Mouse (Mus musculus): ENCODE data around the gene Cyp2b23.
"Not testable (repeated sequence)": the region's sequence is repeated elsewhere in the genome, so short reads cannot be mapped to it uniquely, and the experiment has no call there.

Cyp2b23 gene

DNA sequence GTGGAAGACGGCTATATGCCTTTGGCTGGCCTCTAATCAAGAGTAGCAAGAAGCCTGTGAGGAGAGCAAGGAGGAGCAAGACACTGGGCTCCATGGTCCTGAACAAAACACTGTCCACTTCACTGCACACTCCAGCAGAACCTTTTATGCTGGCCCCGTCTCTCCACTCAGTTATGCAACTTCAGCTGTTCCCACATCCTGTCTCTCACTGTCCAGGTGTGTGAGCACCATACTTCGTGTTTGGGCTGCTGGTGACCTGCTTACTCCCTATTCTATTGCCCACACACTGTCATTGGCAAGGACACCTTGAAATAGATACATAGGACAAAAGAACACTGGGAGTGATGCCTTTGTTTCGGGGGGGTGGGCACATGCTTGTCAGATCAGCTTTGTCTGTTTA lies at the start of gene Cyp2b23:
Gene Cyp2b23, minus strand, starts transcription at position 101 of the 400 bp plus-strand sequence.
- no peak for DNase-seq

GRCm38 (mm10) chr7:26711061-26711460 lies 24.8 kb upstream of the Cyp2b23 start:
- DNase-seq = no peak

- no peak for DNase-seq
Observed at GRCm38 (mm10) chr7:26707061-26707460, 20.8 kb upstream of the Cyp2b23 start.

GRCm38 (mm10) chr7:26706191-26706590 lies 20.0 kb upstream of the Cyp2b23 start:
- not testable (repeated sequence) for DNase-seq

DNA sequence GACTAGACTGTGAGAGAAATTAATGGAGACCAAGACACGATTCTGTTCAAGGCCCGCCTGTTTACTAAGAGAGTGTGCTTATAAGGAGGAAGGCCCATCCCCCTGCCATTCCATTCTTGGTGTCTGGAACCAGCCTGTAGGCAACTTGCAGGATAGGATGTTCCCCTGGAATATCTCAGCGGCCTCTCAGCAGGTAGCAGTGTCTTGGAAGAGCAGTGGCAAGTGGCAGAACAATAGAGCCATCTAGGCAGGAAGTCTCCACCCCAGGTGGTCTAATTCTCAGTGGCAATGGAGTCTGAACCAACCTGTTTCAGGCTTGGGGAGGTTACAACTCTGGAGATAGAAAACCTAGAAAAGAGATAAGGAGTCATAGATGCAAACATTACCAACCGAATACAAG lies 13.9 kb upstream of the Cyp2b23 start:
- DNase-seq = no peak

- DNase-seq = no peak
Observed at GRCm38 (mm10) chr7:26685713-26686112, 524 bp downstream of the Cyp2b23 start.

- not testable (repeated sequence) for DNase-seq
Observed at GRCm38 (mm10) chr7:26667466-26667865, 18.8 kb downstream of the Cyp2b23 start.

DNA sequence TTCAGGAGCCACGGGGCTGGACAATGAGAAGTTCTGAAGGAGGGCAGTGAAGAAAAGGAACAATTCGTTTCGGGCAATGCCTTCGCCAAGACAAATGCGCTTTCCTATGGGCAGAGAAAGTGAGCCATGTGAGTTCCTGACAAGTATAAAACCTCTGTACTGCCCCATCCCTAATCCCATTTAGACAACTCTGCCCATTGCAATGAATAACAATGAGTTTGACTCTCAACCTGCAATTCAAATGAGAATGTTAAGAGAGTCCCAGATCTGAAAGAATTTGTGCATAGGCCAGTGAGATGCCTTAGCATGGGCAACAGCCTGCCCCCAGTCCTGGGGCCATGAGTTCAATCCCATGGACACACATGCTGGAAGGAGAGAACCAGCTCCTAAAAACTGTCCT lies 20.2 kb downstream of the Cyp2b23 start:
- DNase-seq = no peak

- not testable (repeated sequence) for DNase-seq
Observed at GRCm38 (mm10) chr7:26618364-26618763, 67.9 kb downstream of the Cyp2b23 start, which contains the start of gene Vmn1r185. TSS of gene Vmn1r185 (minus strand) at chr7:26618464.

Measured in cerebellum, adult 11-12 months (tissue).